Mouse (Mus musculus) heart, embryonic 13.5 days (tissue): ENCODE data around the gene Zfp984. TPM values are rescaled to one million over a fixed set of nuclear protein-coding genes. Genes with fewer than 3 reads are reported as not detected.
"Not testable (repeated sequence)": the region's sequence is repeated elsewhere in the genome, so short reads cannot be mapped to it uniquely, and the experiment has no call there.

Source experiments
- ATAC-seq: fragments of 200-750 bp; cut with Nextera tagmentation; 2 replicates; pipeline ENCODE4 v1.8.0; 2017; ENCODE audit warnings: moderate TSS enrichment; ENCODE audit not compliant: insufficient number of reproducible peaks, low FRiP score, low TSS enrichment; ENCODE audit errors: extremely low read depth
- H3K27ac ChIP-seq: fragments of 300-500 bp; sonication (generic); replicated peaks from 2 replicates; pipeline ENCODE4 v1.5.1; 2015; ENCODE audit warnings: moderate library complexity, mild to moderate bottlenecking, inconsistent platforms
- H3K27me3 ChIP-seq: fragments of 300-500 bp; sonication (generic); replicated peaks from 2 replicates; pipeline ENCODE4 v1.6.1; 2015; ENCODE audit warnings: mild to moderate bottlenecking, inconsistent platforms
- H3K36me3 ChIP-seq: fragments of 300-500 bp; sonication (generic); 2 replicates; pipeline ENCODE4 v1.6.1; 2015; ENCODE audit warnings: mild to moderate bottlenecking, inconsistent platforms
- H3K4me1 ChIP-seq: fragments of 300-500 bp; sonication (generic); 2 replicates; pipeline ENCODE4 v1.6.1; 2015; ENCODE audit warnings: inconsistent platforms
- H3K4me2 ChIP-seq: fragments of 300-500 bp; sonication (generic); 2 replicates; pipeline ENCODE4 v1.6.1; 2015; ENCODE audit warnings: inconsistent platforms, mild to moderate bottlenecking, moderate library complexity
- H3K4me3 ChIP-seq: fragments of 300-500 bp; sonication (generic); 2 replicates; pipeline ENCODE4 v1.5.1; 2015; ENCODE audit warnings: moderate library complexity, mild to moderate bottlenecking, inconsistent platforms
- H3K9ac ChIP-seq: fragments of 300-500 bp; sonication (generic); 2 replicates; pipeline ENCODE4 v1.6.1; 2015; ENCODE audit warnings: inconsistent platforms, mild to moderate bottlenecking, moderate library complexity
- H3K9me3 ChIP-seq: fragments of 300-500 bp; sonication (generic); 2 replicates; pipeline ENCODE4 v1.6.1; 2016; ENCODE audit warnings: inconsistent platforms
- WGBS: fragments of 180-500 bp; shearing (Covaris S2); methylation state at CpG from one replicate; pipeline ENCODE4 v1.1.7; 2015; ENCODE audit warnings: mixed read lengths; 5-methylcytosine and 5-hydroxymethylcytosine counted together
- polyA plus RNA-seq: library from polyadenylated mRNA; unstranded; fragments of >200 nt; fragmentation: Nextera tagmentation; extraction: Ambion mirVana; gene quantifications from 2 replicates; pipeline ENCODE4 v1.2.1, GENCODE M21; 2015

The Zfp984 gene
- 8.5 and 9.1 TPM in 2 replicates for polyA plus RNA-seq

GRCm38 (mm10) chr4:147809292-147809965 is at the start of gene Zfp984:
Gene Zfp984, minus strand, starts transcription at chr4:147809788.
- WGBS, result 9% methylated on average over 15 of the region's 15 CpGs
- Histone ChIP-seq H3K4me1 (peaks cover 11% of the 10 kb centered on the region), H3K27ac (peak within 1 kb of the TSS; percentile 83)

GRCm38 (mm10) chr4:147850776-147851175 is 41.2 kb upstream of the Zfp984 start:
- Histone ChIP-seq H3K9me3 (no peaks in the 10 kb centered on the region), H3K9ac (no peak overlapping the region), H3K4me1 (peaks cover 15% of the 10 kb centered on the region), H3K4me3 (no peak overlapping the region), H3K27me3 (no peaks in the 10 kb centered on the region), H3K4me2 (no peak overlapping the region), H3K36me3 (peaks cover 4% of the 10 kb centered on the region; the same call in 1 of the 2 replicates), H3K27ac (no peak overlapping the region)
- ATAC-seq, result no peak
- WGBS, result 60% methylated on average over 2 of the region's 2 CpGs

More at GRCm38 (mm10) chr4:147809292-147809965, at the start of gene Zfp984:
- H3K4me2 ChIP-seq, result peak within 1 kb of the TSS; percentile 81
- H3K4me3 ChIP-seq, result peak within 1 kb of the TSS; percentile 69
- H3K27me3 ChIP-seq, ATAC-seq, H3K9me3 ChIP-seq: not testable (repeated sequence)
- peak within 1 kb of the TSS; percentile 84 for H3K9ac ChIP-seq
- peaks cover 20% of the 10 kb centered on the region for H3K36me3 ChIP-seq

GRCm38 (mm10) chr4:147848584-147848991 is 39.0 kb upstream of the Zfp984 start:
- ATAC-seq, result 0 out of 2 replicates have a peak, but pooled peaks have one; percentile 6
- peaks cover 15% of the 10 kb centered on the region for H3K4me1 ChIP-seq
- H3K9ac ChIP-seq, result peak overlapping the region; percentile 84
- H3K36me3 ChIP-seq, result peaks cover 26% of the 10 kb centered on the region
- no peaks in the 10 kb centered on the region for H3K27me3 ChIP-seq
- H3K9me3 ChIP-seq, result no peaks in the 10 kb centered on the region
- WGBS, result 7% methylated on average over 4 of the region's 4 CpGs
- peak overlapping the region; percentile 78 for H3K4me2 ChIP-seq
- H3K27ac ChIP-seq, result peak overlapping the region; percentile 51; the same call in 1 of the 2 replicates
- peak overlapping the region; percentile 70 for H3K4me3 ChIP-seq

- 4% methylated on average over 23 of the region's 23 CpGs for WGBS
- Histone ChIP-seq H3K36me3 (peaks cover 33% of the 10 kb centered on the region), H3K4me2 (peak within 1 kb of the TSS; percentile 78), H3K4me1 (peaks cover 15% of the 10 kb centered on the region), H3K4me3 (peak within 1 kb of the TSS; percentile 70), H3K27ac (peak within 1 kb of the TSS; percentile 51; the same call in 1 of the 2 replicates), H3K9me3 (0 out of 2 replicates have a peak, but pooled peaks cover 4% of the 10 kb centered on the region), H3K9ac (peak within 1 kb of the TSS; percentile 84), H3K27me3 (no peaks in the 10 kb centered on the region)
- ATAC-seq, result peak; percentile 73
Observed at GRCm38 (mm10) chr4:147847614-147848583, 38.3 kb upstream of the Zfp984 start, which contains the start of gene Zfp933. Gene Zfp933, minus strand, starts transcription at chr4:147848366.

- WGBS, result 89% methylated on average over 3 of the region's 3 CpGs
- no peak for ATAC-seq
- no peak overlapping the region for H3K9ac ChIP-seq
- H3K27ac ChIP-seq, result no peak overlapping the region
- no peaks in the 10 kb centered on the region for H3K27me3 ChIP-seq
- peaks cover 61% of the 10 kb centered on the region for H3K36me3 ChIP-seq
- no peak overlapping the region for H3K4me3 ChIP-seq
- peaks cover 20% of the 10 kb centered on the region for H3K9me3 ChIP-seq
- peaks cover 6% of the 10 kb centered on the region for H3K4me1 ChIP-seq
- no peak overlapping the region for H3K4me2 ChIP-seq
Observed at GRCm38 (mm10) chr4:147842871-147843270, 33.3 kb upstream of the Zfp984 start.

GRCm38 (mm10) chr4:147839282-147839681 is 29.7 kb upstream of the Zfp984 start:
- H3K4me3 ChIP-seq, ATAC-seq, H3K27me3 ChIP-seq, H3K27ac ChIP-seq, H3K9ac ChIP-seq, H3K4me2 ChIP-seq, H3K4me1 ChIP-seq: not testable (repeated sequence)
- Histone ChIP-seq H3K36me3 (peaks cover 42% of the 10 kb centered on the region), H3K9me3 (peaks cover 24% of the 10 kb centered on the region)
- 97% methylated on average over 19 of the region's 26 CpGs for WGBS

GRCm38 (mm10) chr4:147824389-147824788 is 14.8 kb upstream of the Zfp984 start:
- Histone ChIP-seq H3K4me2 (no peak overlapping the region), H3K9ac (no peak overlapping the region), H3K36me3 (peaks cover 76% of the 10 kb centered on the region), H3K27me3 (no peaks in the 10 kb centered on the region), H3K9me3 (peaks cover 97% of the 10 kb centered on the region), H3K4me3 (no peak overlapping the region), H3K4me1 (no peaks in the 10 kb centered on the region), H3K27ac (no peak overlapping the region)
- no peak for ATAC-seq
- 91% methylated on average over 4 of the region's 4 CpGs for WGBS

GRCm38 (mm10) chr4:147821414-147821813 is 11.8 kb upstream of the Zfp984 start:
- Histone ChIP-seq H3K9me3 (peaks cover 72% of the 10 kb centered on the region), H3K36me3 (peaks cover 46% of the 10 kb centered on the region)
- not testable (repeated sequence) for H3K9ac ChIP-seq, H3K27me3 ChIP-seq, ATAC-seq, H3K4me1 ChIP-seq, H3K27ac ChIP-seq, H3K4me2 ChIP-seq, H3K4me3 ChIP-seq
- 75% methylated on average over 3 of the region's 3 CpGs for WGBS

GRCm38 (mm10) chr4:147819659-147820058 is 10.1 kb upstream of the Zfp984 start:
- Histone ChIP-seq H3K9me3 (peaks cover 54% of the 10 kb centered on the region), H3K36me3 (peaks cover 28% of the 10 kb centered on the region)
- not testable (repeated sequence) for H3K9ac ChIP-seq, H3K4me3 ChIP-seq, H3K27me3 ChIP-seq, ATAC-seq, H3K4me1 ChIP-seq, H3K4me2 ChIP-seq, H3K27ac ChIP-seq
- 74% methylated on average over 7 of the region's 7 CpGs for WGBS

GRCm38 (mm10) chr4:147814592-147815167 is 5.1 kb upstream of the Zfp984 start:
- H3K9ac ChIP-seq, result no peak overlapping the region
- no peaks in the 10 kb centered on the region for H3K4me1 ChIP-seq
- H3K36me3 ChIP-seq, result no peaks in the 10 kb centered on the region
- H3K27ac ChIP-seq, result no peak overlapping the region
- 0 out of 2 replicates have a peak, but pooled peaks cover 7% of the 10 kb centered on the region for H3K9me3 ChIP-seq
- no peaks in the 10 kb centered on the region for H3K27me3 ChIP-seq
- H3K4me2 ChIP-seq, result no peak overlapping the region
- 55% methylated on average over 2 of the region's 2 CpGs for WGBS
- ATAC-seq, result no peak
- no peak overlapping the region for H3K4me3 ChIP-seq
